Mouse (Mus musculus) ES-E14 (cell line): ENCODE measurements around the gene Mgat1. TPM values are rescaled to one million over a fixed set of nuclear protein-coding genes. Genes with fewer than 3 reads are reported as not detected.

Source experiments
- DNase-seq: peaks from one replicate; pipeline ENCODE4 v3.0.0-alpha.2; 2013; ENCODE audit warnings: low read depth, low spot score
- H3K27ac ChIP-seq: 2 replicates; pipeline ENCODE4 v1.5.1; 2012; ENCODE audit warnings: low read depth, mild to moderate bottlenecking, low read length, moderate library complexity, mixed read lengths; ENCODE audit not compliant: poor library complexity, insufficient read depth, severe bottlenecking
- H3K36me3 ChIP-seq: 2 replicates; pipeline ENCODE4 v1.6.1; 2012; ENCODE audit warnings: mild to moderate bottlenecking, low read length, moderate library complexity, mixed read lengths; ENCODE audit not compliant: control insufficient read depth, poor library complexity, insufficient read depth, severe bottlenecking
- H3K4me1 ChIP-seq, 2 experiments: fragments of 150-350 bp in 1 of 2; sonication (generic) in 1 of 2; 2 replicates each; pipeline ENCODE4 v1.6.1; 2012; ENCODE audit warnings: low read length in 2 of 2, mild to moderate bottlenecking in 1 of 2, mixed read lengths in 1 of 2; ENCODE audit not compliant: control insufficient read depth in 2 of 2, insufficient read depth in 2 of 2, poor library complexity in 1 of 2
- H3K4me3 ChIP-seq, 2 experiments: fragments of 150-350 bp in 1 of 2; sonication (generic) in 1 of 2; 2 replicates each; pipeline ENCODE4 v1.5.1; 2012; ENCODE audit warnings: low read length in 2 of 2, low read depth in 1 of 2, mild to moderate bottlenecking in 1 of 2, mixed read lengths in 1 of 2; ENCODE audit not compliant: insufficient read depth in 1 of 2, poor library complexity in 1 of 2, severe bottlenecking in 1 of 2
- H3K9ac ChIP-seq: 2 replicates; pipeline ENCODE4 v1.6.1; 2012; ENCODE audit warnings: low read depth, mild to moderate bottlenecking, low read length, mixed read lengths; ENCODE audit not compliant: poor library complexity, insufficient read depth, severe bottlenecking
- H3K9me3 ChIP-seq: fragments of 150-350 bp; sonication (generic); 2 replicates; pipeline ENCODE4 v1.6.1; 2012; ENCODE audit warnings: low read depth, mild to moderate bottlenecking, low read length; ENCODE audit not compliant: control insufficient read depth, insufficient read depth
- CHD2 ChIP-seq: IDR thresholded peaks from 2 replicates; pipeline ENCODE4 v1.6.1; 2014; ENCODE audit warnings: mild to moderate bottlenecking, low read depth, low read length, inconsistent platforms
- HCFC1 ChIP-seq: IDR thresholded peaks from 2 replicates; pipeline ENCODE4 v1.6.1; 2012; ENCODE audit warnings: low read length, inconsistent platforms, borderline replicate concordance; ENCODE audit not compliant: insufficient read depth
- MAFK ChIP-seq: IDR thresholded peaks from 2 replicates; pipeline ENCODE4 v1.6.1; 2014; ENCODE audit warnings: mild to moderate bottlenecking, low read depth, low read length, inconsistent platforms; ENCODE audit not compliant: insufficient read depth
- ZC3H11A ChIP-seq: IDR thresholded peaks from 2 replicates; pipeline ENCODE4 v1.6.1; 2012; ENCODE audit warnings: low read depth, mild to moderate bottlenecking, inconsistent platforms, low read length, borderline replicate concordance
- ZNF384 ChIP-seq: IDR thresholded peaks from 2 replicates; pipeline ENCODE4 v1.6.1; 2012; ENCODE audit warnings: low read depth, low read length, inconsistent platforms
- in situ Hi-C, 2 experiments: fragments of 600-800 bp; cut with MboI; formaldehyde crosslinking; loops; one replicate each; pipeline ENCODE4 v1.15.1; 2025; ENCODE audit warnings: low sequenced_read_pairs in 2 of 2, inconsistent platforms in 1 of 2; ENCODE audit not compliant: unreplicated experiment in 2 of 2
- total RNA-seq: library from RNA; depleted of rRNA; stranded (reverse); fragments of 300-350 nt; gene quantifications from 2 replicates; pipeline ENCODE4 v1.2.3, GENCODE M21; 2012

Mgat1 gene
- total RNA-seq, 1 experiment = 43.1 TPM

GRCm38 (mm10) chr11:49242944-49243626 lies 906 bp upstream of the Mgat1 start:
- Histone ChIP-seq H3K9me3 (no peaks in the 10 kb centered on the region), H3K4me3 (peak overlapping the region; percentile 68 to 83), H3K9ac (peak overlapping the region; percentile 78), H3K36me3 (no peaks in the 10 kb centered on the region), H3K4me1 (peaks cover 2 to 6% of the 10 kb centered on the region in 2 experiments; a peak in 1 of 4 replicates), H3K27ac (peak overlapping the region; percentile 18; the same call in 1 of the 2 replicates)
- no peak for DNase-seq
- in situ Hi-C loops = no loop called here
- TF ChIP-seq HCFC1 = no peak
- TF ChIP-seq ZC3H11A = no peak
- no peak for TF ChIP-seq CHD2
- no peak for TF ChIP-seq MAFK
- TF ChIP-seq ZNF384 = no peak

- in situ Hi-C loops = no loop called here
- Histone ChIP-seq H3K4me1 (peaks cover 2 to 7% of the 10 kb centered on the region in 2 experiments; a peak in 2 of 4 replicates), H3K36me3 (no peaks in the 10 kb centered on the region), H3K9ac (peak overlapping the region; percentile 61; the same call in 1 of the 2 replicates), H3K27ac (peak overlapping the region; percentile 57; the same call in 1 of the 2 replicates), H3K4me3 (peak overlapping the region; percentile 56 to 65), H3K9me3 (no peaks in the 10 kb centered on the region)
- no peak for DNase-seq
- TF ChIP-seq CHD2 (no peak), ZC3H11A (no peak), MAFK (no peak), HCFC1 (no peak)
Measured at GRCm38 (mm10) chr11:49244595-49244930, 572 bp downstream of the Mgat1 start.

GRCm38 (mm10) chr11:49245176-49245575 lies 1.2 kb downstream of the Mgat1 start:
- no peak overlapping the region for H3K9ac ChIP-seq
- in situ Hi-C loops = no loop called here
- DNase-seq = no peak
- TF ChIP-seq ZNF384 (no peak), HCFC1 (no peak), CHD2 (no peak), ZC3H11A (no peak), MAFK (no peak)
- H3K36me3 ChIP-seq = no peaks in the 10 kb centered on the region
- peak overlapping the region; percentile 50 to 56 for H3K4me3 ChIP-seq
- H3K4me1 ChIP-seq = peaks cover 3 to 11% of the 10 kb centered on the region in 2 experiments; a peak in 3 of 4 replicates
- no peaks in the 10 kb centered on the region for H3K9me3 ChIP-seq
- no peak overlapping the region for H3K27ac ChIP-seq

GRCm38 (mm10) chr11:49245634-49246415 lies 1.8 kb downstream of the Mgat1 start:
- H3K4me1 ChIP-seq = peaks cover 4 to 11% of the 10 kb centered on the region in 2 experiments; a peak in 3 of 4 replicates
- DNase-seq = no peak
- in situ Hi-C loops = no loop called here
- TF ChIP-seq CHD2 (no peak), HCFC1 (no peak), MAFK (no peak), ZNF384 (no peak), ZC3H11A (no peak)
- H3K4me3 ChIP-seq = peak overlapping the region; percentile 50 to 56
- H3K9me3 ChIP-seq = no peaks in the 10 kb centered on the region
- H3K27ac ChIP-seq = no peak overlapping the region
- no peaks in the 10 kb centered on the region for H3K36me3 ChIP-seq
- H3K9ac ChIP-seq = peak overlapping the region; percentile 31; the same call in 1 of the 2 replicates
